Comparison of ENCODE assay signal across 26 mouse cellular contexts in the genomic region with DNA sequence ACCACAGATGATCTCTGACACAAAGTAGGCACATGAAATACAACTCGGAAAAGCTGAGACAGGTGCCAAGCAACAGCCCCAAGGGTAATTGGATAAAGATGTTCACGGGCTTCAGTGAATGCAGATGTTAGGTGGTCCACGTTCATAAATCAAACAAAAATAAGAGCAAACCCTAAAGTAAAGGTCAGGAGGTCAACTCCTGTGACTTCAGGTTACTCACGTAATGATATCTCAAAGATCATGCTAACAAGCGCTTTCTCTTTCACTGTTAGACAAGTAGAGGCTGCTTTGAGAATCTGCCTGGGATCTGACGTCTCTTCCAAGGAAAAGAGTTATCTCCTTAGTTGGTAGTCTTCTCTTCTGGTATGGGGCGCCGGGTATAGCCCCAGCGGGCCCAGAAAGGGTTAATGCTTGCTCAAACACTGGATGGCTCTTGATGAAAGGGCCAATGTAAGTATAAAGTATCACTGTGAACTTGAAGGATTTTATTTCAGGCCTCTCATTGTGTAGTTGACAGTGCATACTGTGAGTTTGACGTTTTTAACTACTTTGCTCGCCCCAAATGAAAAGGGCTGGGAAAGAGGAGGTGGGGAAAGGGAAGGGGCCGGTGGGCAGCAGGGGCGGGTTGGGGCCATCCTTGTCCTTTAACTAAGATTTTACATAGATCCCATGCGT.
DNase-seq lines count a peak whose midpoint lies in the region; ATAC-seq and TF ChIP-seq lines count a peak whose summit lies in the region.
"Had no signal": no experiment of that assay in that cellular context is flagged by ENCODE, and none has a peak within 500 bp of the region (broad histone marks: within the 10 kb centered on the region; RNA-seq: fewer than 3 reads in every experiment).

No protein-coding gene starts in this region.

- no peak for TF ChIP-seq POLR2A in brain, embryonic 14.5 days (IDR thresholded peaks at IDR 0.05; ENCODE audit: borderline replicate concordance, extremely low read depth, insufficient read depth, insufficient read length, poor library complexity, severe bottlenecking)

- no peak for TF ChIP-seq CTCF in brain, embryonic 14.5 days (IDR thresholded peaks at IDR 0.05; ENCODE audit: borderline replicate concordance, extremely low read depth, insufficient read depth, insufficient read length)

- no peak overlapping the region for H3K4me3 ChIP-seq in embryonic facial prominence, embryonic 11.5 days (ENCODE audit: low read depth, low read length)
- H3K4me3 ChIP-seq in embryonic facial prominence, embryonic 10.5 days: no peak overlapping the region
- H3K4me3 ChIP-seq in hindbrain, embryonic 11.5 days (ENCODE audit: low read depth, low read length): no peak overlapping the region
- H3K4me3 ChIP-seq in hindbrain, embryonic 14.5 days (replicated peaks; ENCODE audit: low read length): no peak overlapping the region
- H3K4me3 ChIP-seq: embryonic facial prominence, embryonic 12.5 days; erythroblast, embryonic 14.5 days; heart, embryonic 15.5 days; hindbrain, embryonic 15.5 days; limb, embryonic 12.5 days; liver, embryonic 12.5 days; myocyte had no signal

- no peaks in the 10 kb centered on the region for H3K9me3 ChIP-seq in embryonic facial prominence, embryonic 11.5 days (replicated peaks; ENCODE audit: control insufficient read depth, low read length)
- H3K9me3 ChIP-seq in embryonic facial prominence, embryonic 10.5 days: no peaks in the 10 kb centered on the region
- H3K9me3 ChIP-seq in hindbrain, embryonic 11.5 days (ENCODE audit: control insufficient read depth, low read length): no peaks in the 10 kb centered on the region
- H3K9me3 ChIP-seq in hindbrain, embryonic 14.5 days (ENCODE audit: control insufficient read depth, low read length): no peaks in the 10 kb centered on the region
- H3K9me3 ChIP-seq: embryonic facial prominence, embryonic 12.5 days; heart, embryonic 15.5 days; hindbrain, embryonic 15.5 days; limb, embryonic 12.5 days; liver, embryonic 12.5 days had no signal

- H3K27ac ChIP-seq in embryonic facial prominence, embryonic 11.5 days (replicated peaks; ENCODE audit: low read depth, low read length): no peak overlapping the region
- H3K27ac ChIP-seq in embryonic facial prominence, embryonic 10.5 days (replicated peaks): no peak overlapping the region
- H3K27ac ChIP-seq in hindbrain, embryonic 11.5 days (ENCODE audit: low read depth, low read length): peak overlapping the region; percentile 83; the same call in 1 of the 2 replicates
- H3K27ac ChIP-seq in hindbrain, embryonic 14.5 days: no peak overlapping the region
- H3K27ac ChIP-seq: embryonic facial prominence, embryonic 12.5 days; heart, embryonic 15.5 days; hindbrain, embryonic 15.5 days; kidney, postnatal 0 days; limb, embryonic 12.5 days; liver, embryonic 12.5 days; stomach, postnatal 0 days had no signal

- no peak overlapping the region for H3K9ac ChIP-seq in embryonic facial prominence, embryonic 11.5 days (replicated peaks; ENCODE audit: low read length)
- no peak overlapping the region for H3K9ac ChIP-seq in hindbrain, embryonic 11.5 days (ENCODE audit: low read depth, low read length)
- no peak overlapping the region for H3K9ac ChIP-seq in hindbrain, embryonic 14.5 days
- H3K9ac ChIP-seq: embryonic facial prominence, embryonic 12.5 days; heart, embryonic 15.5 days; hindbrain, embryonic 15.5 days; limb, embryonic 12.5 days; liver, embryonic 12.5 days; lung, embryonic 14.5 days had no signal

- ATAC-seq in embryonic facial prominence, embryonic 11.5 days (replicated peaks; ENCODE audit: insufficient number of reproducible peaks, low FRiP score, low TSS enrichment, low read depth): no peak
- peak; percentile 49 for ATAC-seq in hindbrain, embryonic 11.5 days (ENCODE audit: low FRiP score)
- no peak for ATAC-seq in hindbrain, embryonic 14.5 days (ENCODE audit: low FRiP score)
- ATAC-seq: CD4-positive, CD25-positive, alpha-beta regulatory T cell, adult 4 months; liver, embryonic 12.5 days; Patski had no signal

- no peaks in the 10 kb centered on the region for H3K4me1 ChIP-seq in embryonic facial prominence, embryonic 11.5 days (ENCODE audit: control insufficient read depth, insufficient read depth, low read length)
- H3K4me1 ChIP-seq in embryonic facial prominence, embryonic 10.5 days: peaks cover 21% of the 10 kb centered on the region
- peaks cover 7% of the 10 kb centered on the region for H3K4me1 ChIP-seq in hindbrain, embryonic 11.5 days (replicated peaks; ENCODE audit: control insufficient read depth, insufficient read depth, low read length)
- peaks cover 13% of the 10 kb centered on the region for H3K4me1 ChIP-seq in hindbrain, embryonic 14.5 days (replicated peaks; ENCODE audit: control insufficient read depth, insufficient read depth, low read length)
- H3K4me1 ChIP-seq: heart, embryonic 15.5 days; hindbrain, embryonic 15.5 days; liver, embryonic 12.5 days had no signal

- no peaks in the 10 kb centered on the region for H3K27me3 ChIP-seq in embryonic facial prominence, embryonic 11.5 days (ENCODE audit: control insufficient read depth, insufficient read depth, low read length)
- H3K27me3 ChIP-seq in embryonic facial prominence, embryonic 10.5 days (replicated peaks; ENCODE audit: low read depth, poor library complexity, severe bottlenecking): 0 out of 2 replicates have a peak, but pooled peaks cover 3% of the 10 kb centered on the region
- H3K27me3 ChIP-seq in hindbrain, embryonic 11.5 days (ENCODE audit: control insufficient read depth, insufficient read depth, low read length): no peaks in the 10 kb centered on the region
- H3K27me3 ChIP-seq in hindbrain, embryonic 14.5 days (ENCODE audit: control insufficient read depth, insufficient read depth, low read length): no peaks in the 10 kb centered on the region
- H3K27me3 ChIP-seq: embryonic facial prominence, embryonic 12.5 days; heart, embryonic 15.5 days; hindbrain, embryonic 15.5 days; liver, embryonic 12.5 days; Patski had no signal

- H3K36me3 ChIP-seq in embryonic facial prominence, embryonic 11.5 days (replicated peaks; ENCODE audit: control insufficient read depth, insufficient read depth, low read depth, low read length): no peaks in the 10 kb centered on the region
- no peaks in the 10 kb centered on the region for H3K36me3 ChIP-seq in embryonic facial prominence, embryonic 10.5 days (replicated peaks)
- no peaks in the 10 kb centered on the region for H3K36me3 ChIP-seq in hindbrain, embryonic 11.5 days (ENCODE audit: control insufficient read depth, insufficient read depth, low read length)
- no peaks in the 10 kb centered on the region for H3K36me3 ChIP-seq in hindbrain, embryonic 14.5 days (replicated peaks; ENCODE audit: control insufficient read depth, insufficient read depth)
- H3K36me3 ChIP-seq: embryonic facial prominence, embryonic 12.5 days; heart, embryonic 15.5 days; hindbrain, embryonic 15.5 days; limb, embryonic 12.5 days; liver, embryonic 12.5 days had no signal

- WGBS in embryonic facial prominence, embryonic 11.5 days: 53% methylated on average over 14 of the region's 14 CpGs
- 56% methylated on average over 14 of the region's 14 CpGs for WGBS in embryonic facial prominence, embryonic 10.5 days
- WGBS in hindbrain, embryonic 11.5 days: 45% methylated on average over 14 of the region's 14 CpGs
- 36% methylated on average over 14 of the region's 14 CpGs for WGBS in hindbrain, embryonic 14.5 days

- no peak overlapping the region for H3K4me2 ChIP-seq in embryonic facial prominence, embryonic 11.5 days (ENCODE audit: low read depth, low read length)
- H3K4me2 ChIP-seq in hindbrain, embryonic 11.5 days (replicated peaks; ENCODE audit: low read depth, low read length): no peak overlapping the region
- H3K4me2 ChIP-seq in hindbrain, embryonic 14.5 days (replicated peaks): no peak overlapping the region
- H3K4me2 ChIP-seq: embryonic facial prominence, embryonic 12.5 days; heart, embryonic 15.5 days; hindbrain, embryonic 15.5 days; limb, embryonic 12.5 days; liver, embryonic 12.5 days; lung, embryonic 14.5 days had no signal

- DNase-seq in embryonic facial prominence, embryonic 11.5 days (ENCODE audit: low spot score): peak; percentile 9
- no peak for DNase-seq in embryonic facial prominence, embryonic 10.5 days (ENCODE audit: low spot score)
- peak; percentile 31 for DNase-seq in hindbrain, embryonic 11.5 days (ENCODE audit: low spot score)
- no peak for DNase-seq in hindbrain, embryonic 14.5 days (ENCODE audit: low spot score)
- DNase-seq in brain, embryonic 14.5 days (ENCODE audit: low read depth): peak; percentile 51
- peak; percentile 26 for DNase-seq in induced T-regulatory cell, adult 2 months (ENCODE audit: low read depth)
- DNase-seq in urinary bladder, postnatal 10 days (ENCODE audit: low spot score): no peak
- DNase-seq: adrenal gland, adult 8-10 months; cerebellum, adult 11 months; cerebellum, postnatal 10 days; gastrocnemius, postnatal 25 days; kidney, adult 18-20 months; lung, embryonic 14.5 days; lung, postnatal 36 days; right cerebral cortex, adult 18-20 months had no signal

Comparison
In these comparisons a context has a peak if more than half of its experiments do, and no peak if none do; other contexts are left out.
1. DNase-seq: peak in embryonic facial prominence, embryonic 11.5 days (single experiment), hindbrain, embryonic 11.5 days (single experiment), brain, embryonic 14.5 days (single experiment) and induced T-regulatory cell, adult 2 months (single experiment); none in embryonic facial prominence, embryonic 10.5 days (single experiment), hindbrain, embryonic 14.5 days (single experiment) and urinary bladder, postnatal 10 days (single experiment).